Mouse (Mus musculus) embryonic fibroblast, embryonic 13.5 days (primary cell): ENCODE measurements around the gene Vps13d.

Source experiments
- CTCF ChIP-seq: IDR thresholded peaks from 2 replicates; pipeline ENCODE4 v1.5.1; 2011; ENCODE audit warnings: mild to moderate bottlenecking, control low read depth, low read length, moderate library complexity, borderline replicate concordance; ENCODE audit not compliant: insufficient read depth
- POLR2A ChIP-seq: IDR thresholded peaks from 2 replicates; pipeline ENCODE4 v1.6.1; 2011; ENCODE audit warnings: low read depth, mild to moderate bottlenecking, control low read depth, low read length, moderate library complexity

DNA sequence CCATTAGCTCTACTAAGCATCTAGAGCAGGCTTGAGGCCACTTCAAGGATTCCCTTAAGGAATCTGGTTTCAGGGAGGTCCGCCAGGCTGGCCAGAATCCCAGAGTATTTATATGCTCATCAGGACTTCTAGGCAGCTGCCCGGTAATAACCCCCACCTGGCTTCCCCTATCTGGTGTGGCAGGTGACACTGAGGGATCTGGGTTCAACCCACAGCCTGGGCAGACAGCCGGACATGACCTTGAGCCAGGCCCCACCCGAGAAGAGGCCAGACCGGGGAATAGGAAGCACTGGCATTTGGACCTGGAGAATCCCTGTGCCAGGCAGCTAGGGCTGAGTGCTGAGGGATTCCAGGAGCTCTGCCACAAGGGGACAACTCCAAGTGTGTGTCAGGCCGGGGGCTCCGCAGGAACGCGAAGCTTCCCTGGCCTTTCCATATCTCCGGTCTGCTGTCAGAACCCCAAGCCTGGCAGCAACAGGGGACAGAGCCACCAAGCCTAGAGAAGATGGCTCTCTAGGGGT, 754 bp downstream of the Vps13d start:
- TF ChIP-seq CTCF, result no peak
- TF ChIP-seq POLR2A, result no peak
